Mouse (Mus musculus) erythroblast, embryonic 14.5 days (primary cell): ENCODE measurements around the gene Tnfsf12. TPM values are rescaled to one million over a fixed set of nuclear protein-coding genes. Genes with fewer than 3 reads are reported as not detected.

Experiments used
- H3K27me3 ChIP-seq: 2 replicates; pipeline ENCODE4 v1.6.1; 2012; ENCODE audit warnings: inconsistent platforms; ENCODE audit not compliant: control insufficient read depth
- H3K36me3 ChIP-seq: 2 replicates; pipeline ENCODE4 v1.6.1; 2012; ENCODE audit warnings: mild to moderate bottlenecking, inconsistent platforms; ENCODE audit not compliant: control insufficient read depth
- H3K4me1 ChIP-seq: 2 replicates; pipeline ENCODE4 v1.6.1; 2012; ENCODE audit warnings: inconsistent platforms; ENCODE audit not compliant: control insufficient read depth
- H3K4me3 ChIP-seq: replicated peaks from 2 replicates; pipeline ENCODE3; 2012; ENCODE audit warnings: moderate library complexity, mild to moderate bottlenecking, inconsistent platforms
- H3K9me3 ChIP-seq: 2 replicates; pipeline ENCODE4 v1.6.1; 2012; ENCODE audit warnings: low read length, inconsistent platforms, mixed read lengths; ENCODE audit not compliant: control insufficient read depth
- GATA1 ChIP-seq: IDR thresholded peaks from 2 replicates; pipeline ENCODE4 v1.6.1; 2012; ENCODE audit warnings: low read length, inconsistent platforms, mixed read lengths
- TAL1 ChIP-seq: IDR thresholded peaks from 3 replicates; pipeline ENCODE4 v1.6.1; 2012; ENCODE audit warnings: low read length, inconsistent platforms, mixed read lengths
- polyA plus RNA-seq: library from polyadenylated mRNA; stranded (reverse); fragments of >175 nt; gene quantifications from 2 replicates; pipeline ENCODE4 v1.2.3, GENCODE M21; 2012

The Tnfsf12 gene
- polyA plus RNA-seq, 1 experiment, result 0.02 TPM

GRCm38 (mm10) chr11:69695046-69695360, 646 bp downstream of the Tnfsf12 start:
- Histone ChIP-seq H3K4me1 (peaks cover 32% of the 10 kb centered on the region), H3K9me3 (peaks cover 3% of the 10 kb centered on the region; the same call in 1 of the 2 replicates), H3K27me3 (peaks cover 16% of the 10 kb centered on the region), H3K36me3 (no peaks in the 10 kb centered on the region; the same call in 1 of the 2 replicates), H3K4me3 (peak overlapping the region; percentile 46)
- TF ChIP-seq GATA1 (no peak), TAL1 (no peak)

- H3K4me3 ChIP-seq, result no peak overlapping the region
- no peaks in the 10 kb centered on the region; the same call in 1 of the 2 replicates for H3K36me3 ChIP-seq
- H3K27me3 ChIP-seq, result peaks cover 16% of the 10 kb centered on the region
- no peak for TF ChIP-seq TAL1
- no peak for TF ChIP-seq GATA1
- peaks cover 29% of the 10 kb centered on the region for H3K4me1 ChIP-seq
- H3K9me3 ChIP-seq, result peaks cover under 1% of the 10 kb centered on the region; the same call in 1 of the 2 replicates
Observed at GRCm38 (mm10) chr11:69693421-69693965, 2.2 kb downstream of the Tnfsf12 start.

DNA sequence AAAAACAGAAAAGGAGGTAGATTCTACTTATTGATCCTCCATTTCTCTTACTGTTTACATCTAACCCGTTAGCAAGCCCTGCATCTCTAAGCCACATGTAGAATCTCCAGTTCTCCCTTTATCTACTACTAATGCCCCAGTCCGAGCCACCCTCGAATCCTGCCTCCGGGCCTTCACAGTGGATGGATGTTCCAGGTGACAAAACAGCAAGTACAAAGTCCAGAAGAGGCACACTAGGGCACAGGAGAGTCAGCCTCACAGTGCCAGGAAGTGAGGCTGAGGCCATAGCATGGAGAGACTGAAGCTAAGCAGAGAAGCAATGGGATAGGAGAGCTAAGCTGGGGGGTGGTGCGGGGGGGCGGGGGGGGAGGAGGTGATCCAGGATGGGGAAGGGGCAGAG, 2.8 kb downstream of the Tnfsf12 start:
- Histone ChIP-seq H3K4me1 (peaks cover 29% of the 10 kb centered on the region), H3K9me3 (no peaks in the 10 kb centered on the region), H3K4me3 (no peak overlapping the region), H3K27me3 (peaks cover 16% of the 10 kb centered on the region), H3K36me3 (no peaks in the 10 kb centered on the region; the same call in 1 of the 2 replicates)
- TF ChIP-seq TAL1, result no peak

DNA sequence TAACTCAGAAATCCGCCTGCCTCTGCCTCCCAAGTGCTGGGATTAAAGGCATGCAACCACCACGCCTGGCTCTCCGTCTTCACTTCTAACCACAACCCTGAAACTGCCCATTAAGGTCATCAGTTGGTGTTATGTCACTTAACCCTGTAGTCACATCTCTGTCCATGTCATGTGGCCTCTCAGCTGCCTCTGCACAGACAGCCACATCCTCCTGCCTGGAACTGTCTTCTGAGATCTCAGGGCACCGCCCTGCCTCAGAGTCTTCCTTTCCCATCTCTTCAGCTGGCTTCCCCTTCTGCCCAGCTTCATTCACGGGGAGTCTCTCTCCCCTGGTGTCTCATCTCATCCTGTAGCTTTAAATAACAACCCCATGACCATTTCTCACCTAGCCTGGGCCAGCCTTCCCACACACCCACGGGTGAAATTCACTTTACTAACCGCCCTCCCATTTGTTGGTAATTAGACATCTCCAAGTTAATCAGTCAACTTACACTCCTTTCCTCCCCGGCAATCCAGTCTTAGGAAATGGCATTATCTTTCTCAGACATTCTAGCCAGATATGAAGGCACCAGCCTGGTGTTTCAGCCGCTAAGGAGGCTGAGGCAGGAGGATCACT, 3.3 kb downstream of the Tnfsf12 start:
- H3K4me3 ChIP-seq, result no peak overlapping the region
- H3K36me3 ChIP-seq, result no peaks in the 10 kb centered on the region; the same call in 1 of the 2 replicates
- no peaks in the 10 kb centered on the region for H3K9me3 ChIP-seq
- peaks cover 16% of the 10 kb centered on the region for H3K27me3 ChIP-seq
- TF ChIP-seq GATA1, result no peak
- no peak for TF ChIP-seq TAL1
- peaks cover 29% of the 10 kb centered on the region for H3K4me1 ChIP-seq

DNA sequence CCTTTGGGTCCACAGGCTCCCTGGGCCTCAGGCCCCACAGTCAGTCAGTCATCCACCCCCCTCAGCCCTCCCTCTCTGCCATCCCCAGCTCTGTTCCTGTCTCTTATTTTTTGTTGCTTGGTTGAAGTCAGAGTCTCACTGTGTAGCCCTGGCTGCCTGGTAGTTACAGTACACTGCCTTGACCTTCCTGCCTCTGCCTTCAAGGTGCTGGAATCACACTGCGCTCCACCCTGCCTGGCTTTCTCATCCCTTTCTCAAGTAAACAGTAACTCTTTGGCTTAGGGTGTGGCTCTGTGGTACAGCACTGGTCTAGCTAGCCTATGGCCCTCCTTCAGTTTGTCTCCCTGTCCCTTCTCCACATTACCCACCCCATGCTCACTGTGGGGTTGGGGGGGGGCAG, 5.8 kb downstream of the Tnfsf12 start:
- H3K27me3 ChIP-seq, result peaks cover 10% of the 10 kb centered on the region

GRCm38 (mm10) chr11:69687061-69687460, 8.6 kb downstream of the Tnfsf12 start:
- H3K4me1 ChIP-seq, result peaks cover 23% of the 10 kb centered on the region
- H3K9me3 ChIP-seq, result no peaks in the 10 kb centered on the region
- no peak overlapping the region for H3K4me3 ChIP-seq
- H3K27me3 ChIP-seq, result peaks cover 7% of the 10 kb centered on the region
- no peaks in the 10 kb centered on the region; the same call in 1 of the 2 replicates for H3K36me3 ChIP-seq
- TF ChIP-seq TAL1, result no peak
- no peak for TF ChIP-seq GATA1

More for the DNA sequence above, 5.8 kb downstream of the Tnfsf12 start:
- H3K4me3 ChIP-seq, result no peak overlapping the region
- no peaks in the 10 kb centered on the region; the same call in 1 of the 2 replicates for H3K36me3 ChIP-seq
- no peaks in the 10 kb centered on the region for H3K9me3 ChIP-seq
- TF ChIP-seq TAL1 (no peak), GATA1 (no peak)
- H3K4me1 ChIP-seq, result peaks cover 19% of the 10 kb centered on the region

DNA sequence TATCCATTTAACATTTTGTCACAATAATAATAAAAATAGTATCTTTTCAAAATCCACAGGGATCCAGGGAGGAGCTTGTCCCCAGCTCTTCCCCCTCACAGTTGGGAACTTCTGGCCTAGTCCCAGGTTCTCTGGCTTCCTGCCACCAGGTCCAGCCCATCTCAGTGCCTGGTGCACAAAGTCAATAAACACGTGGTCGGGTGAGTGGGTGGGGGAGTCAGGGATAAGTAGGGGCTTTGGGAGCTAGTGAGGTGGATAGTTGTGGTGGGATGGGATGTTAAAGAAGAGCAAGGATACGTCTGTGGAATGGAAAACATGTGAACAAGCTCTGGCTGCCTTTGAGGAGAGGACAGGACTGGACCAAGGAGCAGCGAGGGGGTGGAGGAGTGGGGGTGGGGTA, 9.3 kb downstream of the Tnfsf12 start:
- H3K4me3 ChIP-seq, result no peak overlapping the region
- H3K9me3 ChIP-seq, result no peaks in the 10 kb centered on the region
- peaks cover 27% of the 10 kb centered on the region for H3K4me1 ChIP-seq
- H3K36me3 ChIP-seq, result no peaks in the 10 kb centered on the region; the same call in 1 of the 2 replicates
- H3K27me3 ChIP-seq, result peaks cover 7% of the 10 kb centered on the region
- TF ChIP-seq GATA1, result no peak
- TF ChIP-seq TAL1, result no peak

DNA sequence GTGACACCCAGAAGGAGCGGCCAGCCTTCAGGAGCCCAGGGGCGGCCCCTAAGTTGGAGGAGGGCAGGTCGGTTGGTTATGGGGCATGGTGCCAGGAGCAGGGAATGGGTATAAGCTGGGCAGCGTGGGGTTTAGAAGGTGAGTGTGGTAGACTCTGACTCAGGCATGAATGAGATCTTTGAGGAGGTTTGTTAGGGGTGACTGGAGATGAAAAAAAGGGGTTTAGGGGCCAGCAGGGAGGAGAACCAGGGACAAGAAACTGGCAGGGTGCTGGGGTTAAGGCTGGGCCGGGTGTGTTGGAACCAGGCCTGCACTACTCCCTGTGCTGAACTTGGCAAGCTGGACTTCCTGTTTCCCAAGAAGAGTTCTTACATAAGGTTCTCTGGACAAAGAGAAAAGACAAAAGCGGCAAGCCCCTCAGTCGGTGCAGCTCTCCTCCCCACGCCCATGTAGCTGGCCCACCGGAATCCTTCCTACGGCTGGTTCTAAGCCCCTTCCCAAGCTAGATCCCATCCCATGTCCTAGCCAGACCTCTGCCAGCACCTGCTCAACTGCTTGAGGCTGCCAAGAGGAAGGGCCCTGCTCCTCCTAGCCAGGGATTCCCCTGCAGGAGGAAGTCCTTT, 10.0 kb downstream of the Tnfsf12 start, which contains the start of gene Tnfsf13:
TSS of gene Tnfsf13 (minus strand) at position 259 of the 623 bp plus-strand sequence.
- H3K27me3 ChIP-seq, result peaks cover 7% of the 10 kb centered on the region
- TF ChIP-seq TAL1 (no peak), GATA1 (no peak)
- H3K36me3 ChIP-seq, result no peaks in the 10 kb centered on the region; the same call in 1 of the 2 replicates
- H3K4me1 ChIP-seq, result peaks cover 34% of the 10 kb centered on the region
- H3K9me3 ChIP-seq, result no peaks in the 10 kb centered on the region
- H3K4me3 ChIP-seq, result no peak within 1 kb of the TSS

DNA sequence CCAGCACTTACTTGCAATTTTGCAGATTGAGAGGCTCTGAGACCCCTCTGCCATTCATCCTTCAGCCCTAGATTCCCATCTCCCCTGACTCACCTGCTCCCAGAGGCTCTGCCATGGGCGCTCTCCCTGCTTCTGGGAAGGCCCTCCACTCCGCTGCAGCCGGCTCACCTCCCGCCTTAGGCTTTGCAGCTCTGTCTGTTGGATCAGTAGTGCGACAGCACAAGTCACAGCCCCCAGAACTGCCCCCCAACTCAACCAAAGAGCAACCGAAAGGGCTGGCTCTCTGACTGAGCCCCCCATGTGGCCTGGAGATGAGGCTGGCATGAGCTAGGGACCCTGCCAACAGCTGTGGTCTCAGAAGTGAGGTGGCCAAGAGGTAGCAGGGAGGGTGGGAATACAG, 10.7 kb downstream of the Tnfsf12 start:
- H3K4me3 ChIP-seq, result no peak overlapping the region
- H3K9me3 ChIP-seq, result no peaks in the 10 kb centered on the region
- peaks cover 38% of the 10 kb centered on the region for H3K4me1 ChIP-seq
- H3K27me3 ChIP-seq, result peaks cover 7% of the 10 kb centered on the region
- TF ChIP-seq TAL1, result no peak
- no peak for TF ChIP-seq GATA1
- peaks cover 6% of the 10 kb centered on the region for H3K36me3 ChIP-seq
